Comparison of ENCODE assay signal across 11 mouse cellular contexts in the genomic region with DNA sequence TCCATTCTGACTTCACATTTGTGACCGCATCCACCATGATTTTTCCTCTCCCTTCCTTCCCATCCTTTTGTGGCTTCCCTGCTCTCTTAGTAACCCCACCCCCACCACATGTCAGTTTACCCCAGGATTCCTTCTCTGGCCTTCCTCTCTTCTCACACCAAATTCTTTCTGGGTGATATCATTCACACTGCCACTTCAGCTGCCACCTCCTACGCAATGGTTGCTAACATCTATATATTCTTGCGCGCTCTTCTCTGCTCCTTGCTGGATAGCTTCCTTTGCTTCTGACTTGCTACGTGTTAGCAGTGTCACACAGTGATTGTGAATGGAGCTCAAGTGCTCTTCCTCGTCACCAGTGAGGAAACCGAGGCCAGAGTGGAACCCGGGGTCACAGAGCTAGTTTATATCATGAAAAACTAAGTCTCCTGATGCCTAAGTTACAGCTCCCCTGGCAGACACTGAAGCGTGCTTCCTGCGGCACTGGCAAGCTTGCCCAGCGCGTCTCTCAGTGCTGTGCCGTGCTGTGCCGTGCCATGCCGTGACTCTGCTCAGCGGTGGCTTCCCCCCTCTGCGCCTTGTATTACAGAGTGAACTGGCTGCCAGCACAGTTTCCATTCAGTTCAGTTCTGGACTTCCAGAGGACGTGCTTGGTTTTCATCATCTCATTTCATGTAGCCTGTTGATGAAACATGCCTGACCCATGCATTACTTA.
DNase-seq lines count a peak whose midpoint lies in the region; ATAC-seq and TF ChIP-seq lines count a peak whose summit lies in the region.
"Had no signal": no experiment of that assay in that cellular context is flagged by ENCODE, and none has a peak within 500 bp of the region (broad histone marks: within the 10 kb centered on the region; RNA-seq: fewer than 3 reads in every experiment).

No protein-coding gene starts in this region.

- H3K9me3 ChIP-seq in heart, embryonic 14.5 days (ENCODE audit: control insufficient read depth, low read length): no peaks in the 10 kb centered on the region
- H3K9me3 ChIP-seq in lung, postnatal 0 days (ENCODE audit: low read length): no peaks in the 10 kb centered on the region

- peak overlapping the region; percentile 54 for H3K9ac ChIP-seq in heart, embryonic 14.5 days (ENCODE audit: low read length)
- H3K9ac ChIP-seq in lung, postnatal 0 days (replicated peaks; ENCODE audit: low read depth): no peak overlapping the region

- 37% methylated on average over 18 of the region's 18 CpGs for WGBS in heart, embryonic 14.5 days
- 53% methylated on average over 18 of the region's 18 CpGs for WGBS in lung, postnatal 0 days

- H3K36me3 ChIP-seq in heart, embryonic 14.5 days (ENCODE audit: control insufficient read depth, insufficient read depth, low read length): no peaks in the 10 kb centered on the region
- no peaks in the 10 kb centered on the region for H3K36me3 ChIP-seq in lung, postnatal 0 days (ENCODE audit: insufficient read depth, low read length)

- no peak for TF ChIP-seq EP300 in lung, postnatal 0 days (IDR thresholded peaks at IDR 0.05)

- peak; percentile 55 to 65 for DNase-seq in cerebellum, postnatal 25 days
- no peak for DNase-seq in cerebellum, adult 8-10 months
- no peak for DNase-seq in heart, adult 9 months (ENCODE audit: low spot score in 2 of 2)
- peak; percentile 45 for DNase-seq in lung, postnatal 0 days (ENCODE audit: low spot score)
- DNase-seq in lung, postnatal 36 days: no peak
- DNase-seq in telencephalon, adult 2 months (ENCODE audit: low read depth, low spot score): peak; percentile 61
- DNase-seq in frontal cortex, postnatal 36 days (ENCODE audit: low spot score in 2 of 2): no peak
- DNase-seq: adrenal gland, postnatal 36 days; kidney, postnatal 25 days; thymus, adult 18-20 months had no signal

- H3K4me1 ChIP-seq in heart, embryonic 14.5 days (ENCODE audit: control insufficient read depth in 2 of 2, insufficient read depth in 2 of 2, low read length in 2 of 2): peaks cover 26 to 60% of the 10 kb centered on the region in 2 experiments
- H3K4me1 ChIP-seq in lung, postnatal 0 days (ENCODE audit: insufficient read depth, low read depth, low read length): no peaks in the 10 kb centered on the region

- peak overlapping the region; percentile 13 to 20; a peak in 2 of 4 replicates for H3K4me3 ChIP-seq in heart, embryonic 14.5 days (ENCODE audit: control insufficient read depth in 1 of 2, insufficient read depth in 1 of 2, low read depth in 1 of 2, low read length in 2 of 2)
- no peak overlapping the region for H3K4me3 ChIP-seq in lung, postnatal 0 days (ENCODE audit: low read depth, low read length)

- ATAC-seq in heart, embryonic 14.5 days (ENCODE audit: insufficient number of reproducible peaks, insufficient read depth, low FRiP score, low read depth): peak; percentile 49; the same call in 1 of the 2 replicates
- ATAC-seq in lung, postnatal 0 days: peak; percentile 54

- H3K27me3 ChIP-seq in heart, embryonic 14.5 days (ENCODE audit: control insufficient read depth, insufficient read depth, low read length): no peaks in the 10 kb centered on the region
- H3K27me3 ChIP-seq in lung, postnatal 0 days (replicated peaks; ENCODE audit: insufficient read depth, low read length): no peaks in the 10 kb centered on the region

- peak overlapping the region; percentile 64 for H3K4me2 ChIP-seq in heart, embryonic 14.5 days (ENCODE audit: low read length)
- 0 out of 2 replicates have a peak overlapping the region, but pooled peaks have one; percentile 22 for H3K4me2 ChIP-seq in lung, postnatal 0 days (replicated peaks; ENCODE audit: low read depth, low read length)

- TF ChIP-seq CTCF in lung, postnatal 0 days (IDR thresholded peaks at IDR 0.05): no peak

- peak overlapping the region; percentile 87 to 92 for H3K27ac ChIP-seq in heart, embryonic 14.5 days (replicated peaks in 1 of 2; ENCODE audit: control insufficient read depth in 1 of 2, insufficient read depth in 1 of 2, low read depth in 2 of 2, low read length in 2 of 2)
- no peak overlapping the region for H3K27ac ChIP-seq in lung, postnatal 0 days (ENCODE audit: low read length)

Comparison
In these comparisons a context has a peak if more than half of its experiments do, and no peak if none do; other contexts are left out.
1. DNase-seq: peak in cerebellum, postnatal 25 days (2 of 2), lung, postnatal 0 days (single experiment) and telencephalon, adult 2 months (single experiment); none in cerebellum, adult 8-10 months (single experiment), heart, adult 9 months (0 of 2), lung, postnatal 36 days (single experiment) and frontal cortex, postnatal 36 days (0 of 2).